Mouse (Mus musculus): ENCODE measurements around the gene 3110009E18Rik.

GRCm38 (mm10) chr1:120122634-120123383 is 1.8 kb downstream of the 3110009E18Rik start:
- TF ChIP-seq CTCF (IDR thresholded peaks at IDR 0.05; ENCODE audit: extremely low read depth, insufficient read depth, low read length) (no peak), POLR2A (IDR thresholded peaks at IDR 0.05; ENCODE audit: extremely low read depth, insufficient read depth, low read length) (no peak)

All from cortical plate, adult 2 months (tissue).